Mouse (Mus musculus) heart, postnatal 0 days (tissue): ENCODE measurements around the gene Greb1. TPM values are rescaled to one million over a fixed set of nuclear protein-coding genes. Genes with fewer than 3 reads are reported as not detected.

ENCODE experiments used
- ATAC-seq: fragments of 200-750 bp; cut with Nextera tagmentation; 2 replicates; pipeline ENCODE4 v1.8.0; 2017; ENCODE audit warnings: low read depth, moderate number of reproducible peaks, moderate library complexity; ENCODE audit not compliant: insufficient read depth
- DNase-seq: peaks from one replicate; pipeline ENCODE4 v3.0.0-alpha.2; 2016; ENCODE audit warnings: low spot score
- H3K27ac ChIP-seq: fragments of 300-500 bp; sonication (generic); 2 replicates; pipeline ENCODE4 v1.5.1; 2014; ENCODE audit warnings: low read depth, mild to moderate bottlenecking
- H3K27me3 ChIP-seq: fragments of 300-500 bp; sonication (generic); 2 replicates; pipeline ENCODE4 v1.6.1; 2014; ENCODE audit warnings: low read length, mixed read lengths; ENCODE audit not compliant: control insufficient read depth, insufficient read depth
- H3K36me3 ChIP-seq: fragments of 300-500 bp; sonication (generic); replicated peaks from 2 replicates; pipeline ENCODE4 v1.6.1; 2014; ENCODE audit warnings: low read length, mixed read lengths; ENCODE audit not compliant: control insufficient read depth, insufficient read depth
- H3K4me1 ChIP-seq: fragments of 300-500 bp; sonication (generic); 2 replicates; pipeline ENCODE4 v1.6.1; 2014; ENCODE audit warnings: antibody characterized with exemption; ENCODE audit not compliant: control insufficient read depth, insufficient read depth
- H3K4me2 ChIP-seq: fragments of 300-500 bp; sonication (generic); 2 replicates; pipeline ENCODE4 v1.6.1; 2014; ENCODE audit warnings: low read depth, mild to moderate bottlenecking, low read length, moderate library complexity
- H3K4me3 ChIP-seq: fragments of 300-500 bp; sonication (generic); 2 replicates; pipeline ENCODE4 v1.5.1; 2014; ENCODE audit warnings: low read depth, low read length
- H3K9ac ChIP-seq: fragments of 300-500 bp; sonication (generic); replicated peaks from 2 replicates; pipeline ENCODE4 v1.6.1; 2014; ENCODE audit warnings: low read depth, low read length, mixed read lengths
- H3K9me3 ChIP-seq: fragments of 300-500 bp; sonication (generic); replicated peaks from 2 replicates; pipeline ENCODE4 v1.6.1; 2016; ENCODE audit warnings: low read length; ENCODE audit not compliant: control insufficient read depth
- CTCF ChIP-seq: IDR thresholded peaks from 2 replicates; pipeline ENCODE4 v1.5.1; 2016; ENCODE audit warnings: antibody characterized with exemption, control low read depth, low read depth
- EP300 ChIP-seq: IDR thresholded peaks from 2 replicates; pipeline ENCODE4 v1.6.1; 2016; ENCODE audit warnings: antibody characterized with exemption, low read depth
- WGBS: fragments of 180-500 bp; shearing (Covaris S2); extraction: QIAGEN DNeasy Blood & Tissue Kit; methylation state at CpG from one replicate; pipeline ENCODE4 v1.1.7; 2014; 5-methylcytosine and 5-hydroxymethylcytosine counted together
- polyA plus RNA-seq: library from polyadenylated mRNA; unstranded; fragments of >200 nt; fragmentation: Nextera tagmentation; extraction: Ambion mirVana; gene quantifications from 2 replicates; pipeline ENCODE4 v1.2.1, GENCODE M21; 2015
- total RNA-seq: library from RNA; depleted of rRNA; stranded (reverse); fragments of >200 nt; gene quantifications from 2 replicates; pipeline ENCODE4 v1.2.3, GENCODE M21; 2014; ENCODE audit warnings: low replicate concordance

Gene Greb1
- total and polyA plus RNA-seq, 2 experiments from 2014 or later: 0.11 to 0.15 TPM

DNA sequence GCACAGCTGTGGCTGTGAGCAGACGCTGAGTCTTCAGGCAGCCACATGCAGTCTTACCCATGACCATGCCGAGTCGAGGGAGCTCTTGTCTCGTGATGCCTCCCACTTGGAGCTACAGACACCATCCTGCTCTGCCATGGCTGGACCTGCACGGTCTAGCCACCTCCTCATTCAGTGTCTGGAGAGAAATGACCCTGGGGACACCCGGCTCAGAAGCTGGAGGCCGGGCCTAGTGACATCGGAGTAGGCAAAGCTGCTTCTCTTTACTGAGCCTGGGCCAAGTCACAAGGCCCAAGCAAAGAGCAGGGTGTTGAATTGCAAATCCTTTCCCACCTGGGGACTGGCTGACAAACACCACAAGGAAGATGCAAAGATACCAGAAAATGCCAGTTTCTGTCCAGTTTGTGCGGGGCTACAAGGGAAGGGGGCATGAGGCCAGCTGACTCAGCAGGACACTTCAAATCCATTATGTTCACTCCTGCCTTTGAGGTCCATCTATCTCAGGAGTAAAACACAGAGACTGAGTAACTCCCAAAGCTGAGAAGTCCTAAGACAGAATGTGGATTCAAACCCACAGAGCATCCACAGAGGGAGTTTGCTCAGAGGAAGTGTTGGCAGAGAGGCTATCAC, 153.8 kb downstream of the Greb1 start:
- 35% methylated on average over 9 of the region's 9 CpGs for WGBS
- Histone ChIP-seq H3K36me3 (no peaks in the 10 kb centered on the region), H3K27ac (no peak overlapping the region), H3K27me3 (no peaks in the 10 kb centered on the region), H3K4me1 (peaks cover 40% of the 10 kb centered on the region), H3K4me3 (no peak overlapping the region), H3K9ac (no peak overlapping the region), H3K9me3 (no peaks in the 10 kb centered on the region), H3K4me2 (no peak overlapping the region)
- TF ChIP-seq EP300: no peak
- TF ChIP-seq CTCF: no peak
- no peak for ATAC-seq
- DNase-seq: no peak

GRCm38 (mm10) chr12:16644698-16645097, 156.0 kb downstream of the Greb1 start:
- Histone ChIP-seq H3K27me3 (no peaks in the 10 kb centered on the region), H3K9me3 (no peaks in the 10 kb centered on the region), H3K4me3 (no peak overlapping the region), H3K36me3 (no peaks in the 10 kb centered on the region), H3K4me1 (peaks cover 43% of the 10 kb centered on the region), H3K4me2 (no peak overlapping the region), H3K9ac (no peak overlapping the region), H3K27ac (peak overlapping the region; percentile 84; the same call in 1 of the 2 replicates)
- WGBS: 65% methylated on average over 8 of the region's 8 CpGs
- DNase-seq (no peak), ATAC-seq (no peak)
- no peak for TF ChIP-seq EP300
- TF ChIP-seq CTCF: no peak

GRCm38 (mm10) chr12:16643508-16644345, 157.0 kb downstream of the Greb1 start:
- Histone ChIP-seq H3K27ac (peak overlapping the region; percentile 84), H3K4me2 (no peak overlapping the region), H3K36me3 (no peaks in the 10 kb centered on the region), H3K27me3 (no peaks in the 10 kb centered on the region), H3K9ac (0 out of 2 replicates have a peak overlapping the region, but pooled peaks have one; percentile 15), H3K9me3 (no peaks in the 10 kb centered on the region), H3K4me1 (peaks cover 44% of the 10 kb centered on the region), H3K4me3 (no peak overlapping the region)
- TF ChIP-seq CTCF (no peak), EP300 (no peak)
- peak; percentile 72 for ATAC-seq
- WGBS: 28% methylated on average over 12 of the region's 12 CpGs
- peak; percentile 76 for DNase-seq

DNA sequence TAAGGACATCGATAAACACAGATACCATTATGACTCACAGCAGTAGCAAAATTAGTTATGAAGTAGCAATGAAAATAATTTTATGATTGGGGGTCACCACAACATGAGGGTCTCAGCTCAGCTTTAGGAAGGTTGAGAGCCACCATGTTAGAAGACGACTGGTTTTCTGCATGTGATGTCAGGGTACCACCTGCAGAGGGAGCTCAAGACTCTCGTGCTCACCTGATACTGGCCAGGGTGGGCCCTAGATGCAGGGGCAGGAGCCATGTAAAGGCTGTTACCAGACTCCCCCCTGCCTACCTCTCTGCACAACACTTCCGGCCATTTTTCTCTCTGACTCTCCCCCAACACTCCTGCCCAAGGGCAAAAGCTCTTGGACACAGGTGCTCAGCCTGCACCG, 158.7 kb downstream of the Greb1 start:
- Histone ChIP-seq H3K9ac (no peak overlapping the region), H3K27ac (no peak overlapping the region), H3K36me3 (no peaks in the 10 kb centered on the region), H3K27me3 (no peaks in the 10 kb centered on the region), H3K4me3 (no peak overlapping the region), H3K4me2 (no peak overlapping the region), H3K9me3 (no peaks in the 10 kb centered on the region), H3K4me1 (peaks cover 47% of the 10 kb centered on the region)
- WGBS: 67% methylated on average over 5 of the region's 5 CpGs
- ATAC-seq: no peak
- DNase-seq: no peak
- TF ChIP-seq EP300 (no peak), CTCF (peak; percentile 41)

DNA sequence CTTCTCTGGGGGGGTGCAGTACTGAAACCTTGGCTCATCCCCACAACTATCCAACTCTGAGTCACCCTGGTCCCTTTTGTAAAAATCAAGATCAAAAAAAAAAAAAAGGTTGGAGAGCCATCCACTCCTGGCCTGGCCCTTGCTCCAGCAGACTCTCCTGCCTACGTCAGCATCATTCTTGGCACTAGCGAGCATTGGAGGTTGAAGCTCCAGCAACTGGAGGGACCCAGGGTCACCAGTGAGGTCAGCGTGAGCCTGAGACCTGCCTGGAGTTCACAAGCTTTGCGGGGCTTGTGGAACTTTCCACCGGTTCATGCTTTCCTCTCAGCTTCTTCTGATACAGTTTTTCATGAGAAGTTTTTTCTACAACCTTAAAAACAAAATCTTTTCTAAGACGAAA, 160.6 kb downstream of the Greb1 start:
- Histone ChIP-seq H3K4me2 (no peak overlapping the region), H3K9me3 (no peaks in the 10 kb centered on the region), H3K4me1 (peaks cover 37% of the 10 kb centered on the region), H3K36me3 (no peaks in the 10 kb centered on the region), H3K27me3 (no peaks in the 10 kb centered on the region), H3K9ac (no peak overlapping the region), H3K4me3 (no peak overlapping the region), H3K27ac (no peak overlapping the region)
- TF ChIP-seq CTCF (no peak), EP300 (no peak)
- ATAC-seq (no peak), DNase-seq (no peak)
- WGBS: 85% methylated on average over 6 of the region's 6 CpGs
